Mouse (Mus musculus) hindbrain, embryonic 16.5 days (tissue): ENCODE data around the gene Triml1. TPM values are rescaled to one million over a fixed set of nuclear protein-coding genes. Genes with fewer than 3 reads are reported as not detected.

Experiments
- ATAC-seq: fragments of 200-750 bp; cut with Nextera tagmentation; 2 replicates; pipeline ENCODE4 v1.8.0; 2017; ENCODE audit warnings: moderate TSS enrichment, moderate library complexity
- H3K27ac ChIP-seq: fragments of 300-500 bp; sonication (generic); 2 replicates; pipeline ENCODE4 v1.5.1; 2014; ENCODE audit warnings: low read depth, mild to moderate bottlenecking, control low read depth, low read length, moderate library complexity
- H3K27me3 ChIP-seq: fragments of 300-500 bp; sonication (generic); replicated peaks from 2 replicates; pipeline ENCODE4 v1.6.1; 2014; ENCODE audit warnings: low read length; ENCODE audit not compliant: control insufficient read depth, insufficient read depth
- H3K36me3 ChIP-seq: fragments of 300-500 bp; sonication (generic); 2 replicates; pipeline ENCODE4 v1.6.1; 2014; ENCODE audit warnings: mild to moderate bottlenecking, low read length, moderate library complexity, mixed read lengths; ENCODE audit not compliant: control insufficient read depth, insufficient read depth
- H3K4me1 ChIP-seq: fragments of 300-500 bp; sonication (generic); 2 replicates; pipeline ENCODE4 v1.6.1; 2014; ENCODE audit warnings: low read depth, low read length; ENCODE audit not compliant: control insufficient read depth, insufficient read depth
- H3K4me2 ChIP-seq: fragments of 300-500 bp; sonication (generic); 2 replicates; pipeline ENCODE4 v1.6.1; 2014; ENCODE audit warnings: mild to moderate bottlenecking, low read length, control low read depth, moderate library complexity
- H3K4me3 ChIP-seq: fragments of 300-500 bp; sonication (generic); 2 replicates; pipeline ENCODE4 v1.5.1; 2014; ENCODE audit warnings: mild to moderate bottlenecking, low read length, control low read depth, moderate library complexity
- H3K9ac ChIP-seq: fragments of 300-500 bp; sonication (generic); 2 replicates; pipeline ENCODE4 v1.6.1; 2014; ENCODE audit warnings: low read depth, mild to moderate bottlenecking, control low read depth, low read length, moderate library complexity
- H3K9me3 ChIP-seq: fragments of 300-500 bp; sonication (generic); 2 replicates; pipeline ENCODE4 v1.6.1; 2014; ENCODE audit warnings: mild to moderate bottlenecking, low read length, moderate library complexity; ENCODE audit not compliant: control insufficient read depth
- WGBS: fragments of 180-500 bp; shearing (Covaris S2); extraction: QIAGEN DNeasy Blood & Tissue Kit; methylation state at CpG from one replicate; pipeline ENCODE4 v1.1.7; 2014; 5-methylcytosine and 5-hydroxymethylcytosine counted together
- polyA plus RNA-seq: library from polyadenylated mRNA; unstranded; fragments of >200 nt; fragmentation: Nextera tagmentation; extraction: Ambion mirVana; gene quantifications from 2 replicates; pipeline ENCODE4 v1.2.1, GENCODE M21; 2015

Triml1 gene
- polyA plus RNA-seq, 1 experiment from 2014 or later = not detected

DNA sequence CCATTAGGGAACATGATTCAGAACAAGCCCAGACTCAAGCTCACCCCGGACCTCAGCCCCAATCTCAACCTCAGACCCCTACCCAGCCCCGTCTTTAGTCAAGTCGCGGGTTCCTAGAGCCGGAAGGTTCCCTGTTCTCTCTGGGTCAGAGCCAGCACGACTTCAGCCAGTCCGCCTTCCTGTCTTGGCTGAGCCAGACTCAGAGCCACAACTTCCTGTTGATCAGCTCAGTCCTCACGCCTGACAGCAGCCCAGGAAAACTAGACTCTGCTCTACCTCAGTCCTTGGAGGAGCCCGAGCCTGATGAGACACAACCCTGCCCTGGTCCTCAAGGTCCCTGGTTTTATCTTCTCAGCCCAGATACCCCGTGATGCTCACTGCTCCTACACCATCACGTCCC, 22.0 kb upstream of the Triml1 start:
- 85% methylated on average over 11 of the region's 11 CpGs for WGBS
- Histone ChIP-seq H3K4me2 (no peak overlapping the region), H3K36me3 (no peaks in the 10 kb centered on the region), H3K9ac (no peak overlapping the region), H3K4me3 (no peak overlapping the region), H3K27ac (no peak overlapping the region), H3K27me3 (no peaks in the 10 kb centered on the region), H3K9me3 (no peaks in the 10 kb centered on the region), H3K4me1 (no peaks in the 10 kb centered on the region)
- no peak for ATAC-seq

DNA sequence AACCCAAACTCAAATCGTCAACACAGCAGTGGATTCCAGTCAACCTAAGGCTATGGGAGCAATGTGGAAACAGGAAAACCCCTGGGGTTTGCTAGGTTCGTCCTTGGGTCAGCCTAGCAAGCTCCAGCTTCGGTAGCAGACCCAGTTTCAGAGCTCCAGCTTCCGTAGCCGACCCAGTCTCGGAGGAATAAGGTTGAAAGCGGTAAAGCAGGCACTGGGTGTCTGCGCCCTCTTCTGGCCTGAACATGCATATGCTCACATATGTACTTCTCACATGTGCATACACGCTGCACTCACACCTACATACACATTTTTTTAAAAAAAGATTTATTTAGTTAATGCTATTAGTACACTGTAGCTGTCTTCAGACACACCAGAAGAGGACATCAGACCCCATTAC, 8.0 kb upstream of the Triml1 start:
- Histone ChIP-seq H3K27me3 (no peaks in the 10 kb centered on the region), H3K36me3 (no peaks in the 10 kb centered on the region), H3K4me2 (no peak overlapping the region), H3K27ac (no peak overlapping the region), H3K4me3 (no peak overlapping the region), H3K9ac (no peak overlapping the region), H3K9me3 (no peaks in the 10 kb centered on the region), H3K4me1 (no peaks in the 10 kb centered on the region)
- 88% methylated on average over 9 of the region's 9 CpGs for WGBS
- ATAC-seq = no peak

DNA sequence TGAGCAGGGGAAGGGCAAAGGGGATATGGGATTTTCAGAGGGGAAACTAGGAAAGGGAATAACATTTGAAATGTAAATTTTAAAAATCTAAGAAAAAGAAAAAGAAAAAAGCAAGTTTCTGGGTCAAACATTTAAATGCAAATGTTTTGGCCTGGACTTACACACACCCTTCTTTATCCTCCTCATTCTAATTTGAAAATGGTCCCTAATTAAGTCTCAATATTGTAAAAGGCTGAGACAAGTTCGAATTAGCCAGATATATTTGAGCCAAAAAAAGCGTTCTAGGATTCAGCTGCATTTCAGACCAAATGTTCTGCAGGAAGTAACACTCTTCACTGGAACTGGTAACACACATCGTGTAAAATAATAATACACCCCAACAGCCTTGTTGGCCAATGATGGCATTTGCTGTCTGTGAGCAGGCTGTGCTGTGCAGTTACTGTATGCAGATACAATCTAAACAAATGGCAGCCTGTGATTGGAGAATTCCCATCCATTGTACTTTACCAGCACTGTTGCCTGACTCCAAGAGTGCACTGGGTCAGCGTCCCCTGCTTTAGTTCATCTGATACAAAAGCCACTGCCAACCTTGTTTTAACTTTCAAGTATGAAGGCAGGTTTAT, 30.0 kb downstream of the Triml1 start:
- WGBS = 79% methylated on average over 4 of the region's 4 CpGs
- no peaks in the 10 kb centered on the region for H3K27me3 ChIP-seq
- H3K27ac ChIP-seq = no peak overlapping the region
- H3K9me3 ChIP-seq = no peaks in the 10 kb centered on the region
- no peak overlapping the region for H3K4me3 ChIP-seq
- H3K4me2 ChIP-seq = no peak overlapping the region
- H3K36me3 ChIP-seq = no peaks in the 10 kb centered on the region
- H3K4me1 ChIP-seq = no peaks in the 10 kb centered on the region
- no peak overlapping the region for H3K9ac ChIP-seq
- no peak for ATAC-seq

Other genes with a start within 250 kb of the Triml1 start
- not detected in 2 replicates for gene Triml2, start 39.1 kb upstream of the Triml1 start, polyA plus RNA-seq
- gene Zfp42, start 165.5 kb upstream of the Triml1 start, polyA plus RNA-seq = not detected in 2 replicates